Comparison of ENCODE assay signal across 8 mouse cellular contexts in genomic region chrX:152017186-152017585, GRCm38 (mm10). TPM values are rescaled to one million over a fixed set of nuclear protein-coding genes. Genes with fewer than 3 reads are reported as not detected.
A peak's percentile ranks its signal among the peaks of the same experiment; 100 is the strongest.
DNase-seq lines count a peak whose midpoint lies in the region; ATAC-seq and TF ChIP-seq lines count a peak whose summit lies in the region.

No protein-coding gene starts in this region.

- 24% methylated on average over 14 of the region's 14 CpGs for WGBS in heart, embryonic 10.5 days
- WGBS in forebrain, embryonic 11.5 days: 24% methylated on average over 14 of the region's 14 CpGs
- WGBS in liver, embryonic 12.5 days (ENCODE audit: insufficient replicate concordance): 10% methylated on average over 14 of the region's 14 CpGs

- no peak for ATAC-seq in forebrain, embryonic 11.5 days (replicated peaks; ENCODE audit: low FRiP score)
- no peak for ATAC-seq in liver, embryonic 12.5 days

- H3K4me1 ChIP-seq in heart, embryonic 10.5 days: no peaks in the 10 kb centered on the region
- no peaks in the 10 kb centered on the region for H3K4me1 ChIP-seq in forebrain, embryonic 11.5 days (replicated peaks; ENCODE audit: control insufficient read depth, insufficient read depth, low read length)
- H3K4me1 ChIP-seq in liver, embryonic 12.5 days: peaks cover 35% of the 10 kb centered on the region

- H3K79me2 ChIP-seq in C2C12 (ENCODE audit: control insufficient read depth, insufficient read depth): peaks cover 63% of the 10 kb centered on the region

- peak overlapping the region; percentile 45 for H3K4me2 ChIP-seq in forebrain, embryonic 11.5 days (ENCODE audit: low read depth, low read length, severe bottlenecking)
- peak overlapping the region; percentile 77 for H3K4me2 ChIP-seq in liver, embryonic 12.5 days

- H3K27me3 ChIP-seq in heart, embryonic 10.5 days (ENCODE audit: insufficient read depth, poor library complexity, severe bottlenecking): peaks cover 30% of the 10 kb centered on the region; the same call in 1 of the 2 replicates
- H3K27me3 ChIP-seq in C2C12 (ENCODE audit: control insufficient read depth, insufficient read depth, insufficient read length): no peaks in the 10 kb centered on the region
- peaks cover 10% of the 10 kb centered on the region for H3K27me3 ChIP-seq in forebrain, embryonic 11.5 days (ENCODE audit: control insufficient read depth, insufficient read depth, low read length)
- peaks cover 10% of the 10 kb centered on the region for H3K27me3 ChIP-seq in liver, embryonic 12.5 days (replicated peaks)

- peaks cover 50% of the 10 kb centered on the region for H3K79me3 ChIP-seq in C2C12 (ENCODE audit: low read depth)

- TF ChIP-seq CTCF in C2C12 (IDR thresholded peaks at IDR 0.05; ENCODE audit: control insufficient read depth, insufficient read depth, insufficient read length): no peak

- peak overlapping the region; percentile 66 for H3K4me3 ChIP-seq in heart, embryonic 10.5 days
- H3K4me3 ChIP-seq in C2C12 (ENCODE audit: insufficient read depth, poor library complexity, severe bottlenecking): peak overlapping the region; percentile 53
- H3K4me3 ChIP-seq in forebrain, embryonic 11.5 days (ENCODE audit: low read depth, low read length): peak overlapping the region; percentile 47
- H3K4me3 ChIP-seq in liver, embryonic 12.5 days: peak overlapping the region; percentile 69

- intact Hi-C loops in heart, postnatal 10 days (cut with DNase I): loop anchor here (5.0 to 10.0 kb wide), 2 partner anchors 130 to 492 kb away; partner anchors contain the start of gene Phf8
- intact Hi-C loops in left cerebral cortex, postnatal 4 days (cut with DNase I): no loop called here

- peak overlapping the region; percentile 68 for H3K9ac ChIP-seq in forebrain, embryonic 11.5 days (ENCODE audit: low read length)
- peak overlapping the region; percentile 75 for H3K9ac ChIP-seq in liver, embryonic 12.5 days

- DNase-seq in heart, embryonic 10.5 days (ENCODE audit: low spot score): no peak
- no peak for DNase-seq in heart, postnatal 10 days
- DNase-seq in forebrain, embryonic 11.5 days (ENCODE audit: low spot score): no peak
- no peak for DNase-seq in frontal cortex, postnatal 36 days (ENCODE audit: low spot score in 2 of 2)
- DNase-seq in left cerebral cortex, postnatal 4 days: no peak
- no peak for DNase-seq in adrenal gland, adult 18-20 months (ENCODE audit: low spot score in 2 of 2)

- peak overlapping the region; percentile 87 for H3K27ac ChIP-seq in heart, embryonic 10.5 days
- H3K27ac ChIP-seq in forebrain, embryonic 11.5 days (ENCODE audit: low read depth, low read length): peak overlapping the region; percentile 18; the same call in 1 of the 2 replicates
- peak overlapping the region; percentile 88 for H3K27ac ChIP-seq in liver, embryonic 12.5 days

- peaks cover 3% of the 10 kb centered on the region; the same call in 1 of the 2 replicates for H3K36me3 ChIP-seq in heart, embryonic 10.5 days
- H3K36me3 ChIP-seq in C2C12 (ENCODE audit: control insufficient read depth, insufficient read depth): no peaks in the 10 kb centered on the region
- no peaks in the 10 kb centered on the region for H3K36me3 ChIP-seq in forebrain, embryonic 11.5 days (ENCODE audit: control insufficient read depth, insufficient read depth, low read length)
- H3K36me3 ChIP-seq in liver, embryonic 12.5 days: peaks cover 3% of the 10 kb centered on the region; the same call in 1 of the 2 replicates

- peak overlapping the region; percentile 48 for H3ac ChIP-seq in C2C12 (ENCODE audit: control insufficient read depth, insufficient read length, low read depth)

- H3K9me3 ChIP-seq in heart, embryonic 10.5 days: no peaks in the 10 kb centered on the region
- H3K9me3 ChIP-seq in forebrain, embryonic 11.5 days (ENCODE audit: control insufficient read depth, low read length): no peaks in the 10 kb centered on the region
- H3K9me3 ChIP-seq in liver, embryonic 12.5 days (replicated peaks): no peaks in the 10 kb centered on the region

TF ChIP-seq in C2C12, 6 proteins besides CTCF, POLR2A, EP300 and RAD21:
- TF ChIP-seq CEBPB (IDR thresholded peaks at IDR 0.05; ENCODE audit: low read depth) (no peak), USF1 (IDR thresholded peaks at IDR 0.05; ENCODE audit: low read depth) (no peak), MYOD1 (IDR thresholded peaks at IDR 0.05; ENCODE audit: control insufficient read depth, insufficient read length, low read depth) (no peak), MAX (IDR thresholded peaks at IDR 0.05) (no peak), FOSL1 (IDR thresholded peaks at IDR 0.05; ENCODE audit: insufficient read depth, low read length, poor library complexity, severe bottlenecking) (no peak), MYOG (IDR thresholded peaks at IDR 0.05; ENCODE audit: control insufficient read depth, extremely low read depth, insufficient read length) (no peak)

RNA-seq across cellular contexts. Expression of gene Smc1a, which starts 1.0 kb away (rescaled TPM):
- 73.9 and 88.5 TPM in 2 replicates for polyA plus RNA-seq in heart, embryonic 10.5 days (2016; fragmentation: Nextera tagmentation; extraction: Ambion mirVana)
- 10 to 100 TPM; 40.3 to 42.1 TPM for total RNA-seq in heart, postnatal 10 days (2021)
- 23.0 TPM for polyA plus RNA-seq in C2C12 (2012; fragmentation: generic; extraction: Trizol)
- 142 and 144 TPM in 2 replicates for polyA plus RNA-seq in forebrain, embryonic 11.5 days (2014; fragmentation: Nextera tagmentation; extraction: Ambion mirVana)
- polyA plus RNA-seq in liver, embryonic 12.5 days (2016; fragmentation: Nextera tagmentation; extraction: Ambion mirVana): 73.5 and 75.5 TPM in 2 replicates
- 10 to 100 TPM; 57.7 to 69.7 TPM for total RNA-seq in left cerebral cortex, postnatal 4 days (2021)
- total RNA-seq in adrenal gland, adult 18-20 months (2021): 10 to 100 TPM; 43.3 to 52.4 TPM

RNA-seq across cellular contexts. Expression of gene Ribc1, which starts 1.1 kb away (rescaled TPM):
- 3.2 and 4.1 TPM in 2 replicates for polyA plus RNA-seq in heart, embryonic 10.5 days (2016; fragmentation: Nextera tagmentation; extraction: Ambion mirVana)
- under 1 TPM; 0.40 to 0.45 TPM for total RNA-seq in heart, postnatal 10 days (2021)
- polyA plus RNA-seq in C2C12 (2012; fragmentation: generic; extraction: Trizol): 0.71 TPM
- polyA plus RNA-seq in forebrain, embryonic 11.5 days (2014; fragmentation: Nextera tagmentation; extraction: Ambion mirVana): 4.4 and 4.8 TPM in 2 replicates
- polyA plus RNA-seq in liver, embryonic 12.5 days (2016; fragmentation: Nextera tagmentation; extraction: Ambion mirVana): 3.1 and 3.4 TPM in 2 replicates
- total RNA-seq in left cerebral cortex, postnatal 4 days (2021): under 1 TPM; 0.24 to 0.76 TPM
- total RNA-seq in adrenal gland, adult 18-20 months (2021): 1 to 10 TPM in 1 of 2 experiments, under 1 TPM in 1; 0.90 to 1.5 TPM

RNA-seq across cellular contexts. Expression of gene Hsd17b10, which starts 15.5 kb away (rescaled TPM):
- polyA plus RNA-seq in heart, embryonic 10.5 days (2016; fragmentation: Nextera tagmentation; extraction: Ambion mirVana): 193 and 201 TPM in 2 replicates
- total RNA-seq in heart, postnatal 10 days (2021): 100 to 1,000 TPM; 160 to 166 TPM
- 119 TPM for polyA plus RNA-seq in C2C12 (2012; fragmentation: generic; extraction: Trizol)
- 167 and 168 TPM in 2 replicates for polyA plus RNA-seq in forebrain, embryonic 11.5 days (2014; fragmentation: Nextera tagmentation; extraction: Ambion mirVana)
- 99.4 and 102 TPM in 2 replicates for polyA plus RNA-seq in liver, embryonic 12.5 days (2016; fragmentation: Nextera tagmentation; extraction: Ambion mirVana)
- 10 to 100 TPM; 49.0 to 58.2 TPM for total RNA-seq in left cerebral cortex, postnatal 4 days (2021)
- 100 to 1,000 TPM; 154 to 163 TPM for total RNA-seq in adrenal gland, adult 18-20 months (2021)

Comparison
In these comparisons a context has a peak if more than half of its experiments do, and no peak if none do; other contexts are left out.
1. H3K27ac ChIP-seq: peak in every context shown above with its lines; median percentile 88 in liver, embryonic 12.5 days; 87 in heart, embryonic 10.5 days; 18 in forebrain, embryonic 11.5 days.